ENCODE assay signal across 12 mouse cellular contexts in the genomic region with DNA sequence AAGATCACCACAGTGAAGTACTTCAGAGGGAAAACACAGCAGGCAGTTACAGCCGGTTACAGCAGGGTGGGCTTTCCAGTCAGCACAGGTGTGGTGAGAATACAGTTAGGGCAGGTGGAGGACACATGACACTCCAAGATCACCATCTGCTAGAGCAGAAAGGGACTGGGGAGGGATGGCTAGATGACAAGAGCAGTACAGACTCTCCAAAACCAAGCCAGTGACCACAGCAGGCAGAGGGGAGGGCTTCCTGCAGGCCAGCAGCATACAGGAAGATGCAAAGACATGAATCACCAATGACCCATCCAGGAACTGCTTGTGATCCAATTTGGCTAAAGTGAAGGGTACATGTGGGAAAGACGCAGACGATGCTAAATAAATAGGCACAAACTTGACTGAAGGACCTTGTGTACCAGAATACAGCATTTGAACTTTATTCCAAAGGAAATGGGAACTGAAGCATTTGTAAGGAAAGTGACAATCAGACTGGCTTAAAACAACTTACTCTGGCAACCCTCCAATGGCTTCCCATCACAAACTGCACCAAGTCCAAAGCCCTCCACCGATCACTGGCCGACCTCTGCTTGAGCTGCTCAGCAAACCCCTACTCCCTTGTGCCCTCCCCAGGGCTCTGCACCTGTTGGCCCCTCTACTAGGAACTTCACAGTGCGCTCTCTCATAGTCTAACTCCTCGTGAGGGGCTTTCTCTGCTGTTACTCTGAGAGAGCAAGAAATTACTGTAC. TPM values are rescaled to one million over a fixed set of nuclear protein-coding genes. Genes with fewer than 3 reads are reported as not detected.
DNase-seq lines count a peak whose midpoint lies in the region; ATAC-seq and TF ChIP-seq lines count a peak whose summit lies in the region.
"Had no signal": no experiment of that assay in that cellular context is flagged by ENCODE, and none has a peak within 500 bp of the region (broad histone marks: within the 10 kb centered on the region; RNA-seq: fewer than 3 reads in every experiment).

No protein-coding gene starts in this region.

- WGBS in lung, postnatal 0 days = 55% methylated on average over 7 of the region's 7 CpGs

- ATAC-seq in lung, postnatal 0 days = peak; percentile 65
- ATAC-seq: CD4-positive, CD25-positive, alpha-beta regulatory T cell, adult 4 months had no signal

- peak; percentile 36 for DNase-seq in gastrocnemius, postnatal 25 days
- no peak for DNase-seq in gastrocnemius, adult 8-10 months (ENCODE audit: low spot score in 2 of 2)
- peak; percentile 62 for DNase-seq in lung, postnatal 0 days (ENCODE audit: low spot score)
- no peak for DNase-seq in lung, postnatal 14 days
- DNase-seq in fibroblast of lung, adult 2 months (ENCODE audit: low read depth) = peak; percentile 69
- DNase-seq in thymus, postnatal 25 days = peak; percentile 63
- DNase-seq in gastrocnemius, adult 18-20 months (ENCODE audit: low spot score) = no peak
- DNase-seq in embryo, embryonic 11 days = no peak
- DNase-seq: cerebellum, adult 11 months; lung, adult 2 months had no signal

- H3K27me3 ChIP-seq in lung, postnatal 0 days (replicated peaks; ENCODE audit: insufficient read depth, low read length) = no peaks in the 10 kb centered on the region
- H3K27me3 ChIP-seq: embryonic facial prominence, embryonic 12.5 days had no signal

- H3K36me3 ChIP-seq in lung, postnatal 0 days (ENCODE audit: insufficient read depth, low read length) = no peaks in the 10 kb centered on the region
- H3K36me3 ChIP-seq: embryonic facial prominence, embryonic 12.5 days had no signal

- peak; percentile 93 for TF ChIP-seq EP300 in lung, postnatal 0 days (IDR thresholded peaks at IDR 0.05)

- no peak overlapping the region for H3K9ac ChIP-seq in lung, postnatal 0 days (replicated peaks; ENCODE audit: low read depth)
- H3K9ac ChIP-seq: embryonic facial prominence, embryonic 12.5 days had no signal

- no peaks in the 10 kb centered on the region for H3K9me3 ChIP-seq in lung, postnatal 0 days (ENCODE audit: low read length)
- H3K9me3 ChIP-seq: embryonic facial prominence, embryonic 12.5 days had no signal

- no peak overlapping the region for H3K4me3 ChIP-seq in lung, postnatal 0 days (ENCODE audit: low read depth, low read length)
- H3K4me3 ChIP-seq: embryonic facial prominence, embryonic 12.5 days had no signal

- H3K4me1 ChIP-seq in lung, postnatal 0 days (ENCODE audit: insufficient read depth, low read depth, low read length) = no peaks in the 10 kb centered on the region; the same call in 1 of the 2 replicates
- H3K4me1 ChIP-seq: embryonic facial prominence, embryonic 12.5 days had no signal

- H3K4me2 ChIP-seq in lung, postnatal 0 days (replicated peaks; ENCODE audit: low read depth, low read length) = no peak overlapping the region
- H3K4me2 ChIP-seq: embryonic facial prominence, embryonic 12.5 days had no signal

- no peak overlapping the region for H3K27ac ChIP-seq in lung, postnatal 0 days (ENCODE audit: low read length)
- H3K27ac ChIP-seq: embryonic facial prominence, embryonic 12.5 days had no signal

- TF ChIP-seq CTCF in lung, postnatal 0 days (IDR thresholded peaks at IDR 0.05) = no peak

RNA-seq across cellular contexts. Expression of a gene that starts 53.5 kb away (rescaled TPM):
- total RNA-seq in gastrocnemius, postnatal 25 days (2021) = 10 to 100 TPM; 61.0 to 63.6 TPM
- total RNA-seq in gastrocnemius, adult 8-10 months (2022) = 100 to 1,000 TPM in 1 of 4 experiments, 10 to 100 TPM in 3; 39.2 to 148 (median 53.2) TPM
- 15.8 and 26.9 TPM in 2 replicates for polyA plus RNA-seq in lung, postnatal 0 days (2015; fragmentation: Nextera tagmentation; extraction: Ambion mirVana)
- total RNA-seq in gastrocnemius, adult 18-20 months (2021) = 10 to 100 TPM; 54.0 to 92.7 TPM

Comparison
In these comparisons a context has a peak if more than half of its experiments do, and no peak if none do; other contexts are left out.
1. DNase-seq: peak in gastrocnemius, postnatal 25 days (single experiment), lung, postnatal 0 days (single experiment), fibroblast of lung, adult 2 months (single experiment) and thymus, postnatal 25 days (single experiment); none in gastrocnemius, adult 8-10 months (0 of 2), lung, postnatal 14 days (single experiment), gastrocnemius, adult 18-20 months (single experiment) and embryo, embryonic 11 days (single experiment).